Comparison of ENCODE assay signal across 16 mouse cellular contexts in the genomic region with DNA sequence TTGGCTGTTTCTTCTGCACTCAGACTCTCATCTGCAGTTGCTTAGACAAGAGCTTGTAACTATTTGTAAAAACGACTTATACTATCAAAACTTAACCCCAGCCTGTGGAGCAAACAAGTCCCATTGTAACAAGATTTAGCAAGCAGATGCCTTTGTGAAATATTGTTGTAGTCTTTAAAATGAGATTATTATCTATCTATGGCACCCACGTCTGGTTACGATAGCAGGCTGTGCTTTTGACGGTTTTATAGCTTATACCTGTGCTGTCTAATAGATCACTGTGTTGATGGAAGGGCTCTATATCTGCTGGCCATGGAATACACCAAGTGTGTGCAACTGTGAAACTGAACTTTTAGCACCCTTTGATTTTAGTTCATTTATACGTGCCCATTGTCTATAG.
"Had no signal": no experiment of that assay in that cellular context is flagged by ENCODE, and none has a peak within 500 bp of the region (broad histone marks: within the 10 kb centered on the region; RNA-seq: fewer than 3 reads in every experiment).

No protein-coding gene starts in this region.

- H3K27ac ChIP-seq: neural tube, embryonic 13.5 days; neural tube, embryonic 15.5 days; stomach, embryonic 15.5 days; stomach, postnatal 0 days had no signal

- DNase-seq: retina, postnatal 1 day; right cerebral cortex, adult 18-20 months; right cerebral cortex, postnatal 14 days; right cerebral cortex, postnatal 25 days; right cerebral cortex, postnatal 4 days; spleen, adult 18-20 months; thymus, adult 18-20 months; thymus, adult 2 months; thymus, postnatal 14 days; thymus, postnatal 25 days; thymus, postnatal 36 days; thymus, postnatal 4 days had no signal

- H3K36me3 ChIP-seq: neural tube, embryonic 13.5 days; neural tube, embryonic 15.5 days; stomach, embryonic 15.5 days had no signal

- H3K4me1 ChIP-seq: neural tube, embryonic 13.5 days; neural tube, embryonic 15.5 days; stomach, embryonic 15.5 days had no signal

- H3K4me3 ChIP-seq: neural tube, embryonic 13.5 days; neural tube, embryonic 15.5 days; stomach, embryonic 15.5 days had no signal

- H3K27me3 ChIP-seq: neural tube, embryonic 13.5 days; neural tube, embryonic 15.5 days; stomach, embryonic 15.5 days had no signal

- H3K9me3 ChIP-seq: neural tube, embryonic 13.5 days; neural tube, embryonic 15.5 days; stomach, embryonic 15.5 days had no signal
